Mouse (Mus musculus) urinary bladder, postnatal 4 days (tissue): ENCODE measurements at regions not wholly inside any gene's neighbourhood (a gene's known extent, or its start where the extent isn't known, plus 50 kb on each side); places are given as distances from the start of the nearest gene placed in this dataset.
A peak's percentile ranks its signal among the peaks of the same experiment; 100 is the strongest.

Source experiments
- DNase-seq, 2 experiments: peaks; one replicate each; pipeline ENCODE4 v3.0.0; 2021 to 2022; ENCODE audit warnings: low spot score in 2 of 2

- no peak for DNase-seq
These were observed 88.6 kb upstream of the Fam189a1 start for GRCm38 (mm10) chr7:65244936-65245335.

- no peak for DNase-seq
These were observed 84.8 kb upstream of the Fam189a1 start for GRCm38 (mm10) chr7:65241208-65241607.

- DNase-seq: peak in 1 of 2 experiments; percentile 10
These were observed 79.3 kb upstream of the Fam189a1 start for GRCm38 (mm10) chr7:65235701-65236100.

- peak in 1 of 2 experiments; percentile 38 for DNase-seq
These were observed 77.3 kb upstream of the Fam189a1 start for GRCm38 (mm10) chr7:65233681-65234080.

- DNase-seq: peak in 1 of 2 experiments; percentile 30
These were observed 72.9 kb upstream of the Fam189a1 start for GRCm38 (mm10) chr7:65229306-65229705.

- peak in 1 of 2 experiments; percentile 40 for DNase-seq
These were observed 69.8 kb upstream of the Fam189a1 start for GRCm38 (mm10) chr7:65226218-65226617.

GRCm38 (mm10) chr7:65213216-65213925 is 57.0 kb upstream of the Fam189a1 start:
- peak in 1 of 2 experiments; percentile 26 for DNase-seq

GRCm38 (mm10) chr7:65207240-65207639 is 50.9 kb upstream of the Fam189a1 start:
- no peak for DNase-seq
